Mouse (Mus musculus): Measurements from ENCODE around the gene Ccnk. TPM values are rescaled to one million over a fixed set of nuclear protein-coding genes. Genes with fewer than 3 reads are reported as not detected.

Gene Ccnk
- total RNA-seq, 2 experiments from 2014 or later: 61.6 to 71.1 TPM

- no peak for DNase-seq
Observed at GRCm38 (mm10) chr12:108246759-108247500, 67.6 kb downstream of the Ccnk start.

- DNase-seq: no peak
Observed at GRCm38 (mm10) chr12:108249019-108249418, 69.6 kb downstream of the Ccnk start.

- no peak for DNase-seq
Observed at GRCm38 (mm10) chr12:108249522-108249921, 70.1 kb downstream of the Ccnk start.

GRCm38 (mm10) chr12:108251034-108251792, 71.8 kb downstream of the Ccnk start:
- DNase-seq: no peak

GRCm38 (mm10) chr12:108251825-108252542, 72.6 kb downstream of the Ccnk start:
- no peak for DNase-seq

Other genes starting within 250 kb of the Ccnk start
- gene Bcl11b, start 176.0 kb upstream of the Ccnk start, total RNA-seq (2021): under 1 TPM in 1 of 2 experiments, not detected in 1; 0.27 TPM
- 10 to 100 TPM; 79.3 to 80.6 TPM for gene Setd3, start 265 bp upstream of the Ccnk start, total RNA-seq (2021)
- gene Ccdc85c, start 95.8 kb downstream of the Ccnk start, total RNA-seq (2021): 10 to 100 TPM; 11.4 to 15.2 TPM
- gene Hhipl1, start 126.7 kb downstream of the Ccnk start, total RNA-seq (2021): under 1 TPM; 0.91 to 0.95 TPM
- under 1 TPM; 0.13 TPM for gene Cyp46a1, start 154.8 kb downstream of the Ccnk start, total RNA-seq (2021)
- 100 to 1,000 TPM in 1 of 2 experiments, 10 to 100 TPM in 1; 84.7 to 109 TPM for gene Eml1, start 191.4 kb downstream of the Ccnk start, total RNA-seq (2021)